Mouse (Mus musculus): ENCODE results near the gene Arl6.

Arl6 gene

GRCm38 (mm10) chr16:59639102-59639691 is at the start of gene Arl6:
Gene Arl6 (minus strand): TSS chr16:59639391.
- peak; percentile 96 for DNase-seq

GRCm38 (mm10) chr16:59685135-59685534 is 45.9 kb upstream of the Arl6 start:
- no peak for DNase-seq

- peak; percentile 75 for DNase-seq
Measured at GRCm38 (mm10) chr16:59683434-59683833, 44.2 kb upstream of the Arl6 start.

GRCm38 (mm10) chr16:59682216-59682891 is 43.2 kb upstream of the Arl6 start:
- DNase-seq = no peak

GRCm38 (mm10) chr16:59666938-59667337 is 27.7 kb upstream of the Arl6 start:
- no peak for DNase-seq

GRCm38 (mm10) chr16:59643766-59644165 is 4.6 kb upstream of the Arl6 start:
- DNase-seq = no peak

GRCm38 (mm10) chr16:59639985-59640384 is 794 bp upstream of the Arl6 start:
- DNase-seq = no peak

- no peak for DNase-seq
Measured at GRCm38 (mm10) chr16:59634598-59634997, 4.6 kb downstream of the Arl6 start.

- no peak for DNase-seq
Measured at GRCm38 (mm10) chr16:59621554-59621953, 17.6 kb downstream of the Arl6 start.

GRCm38 (mm10) chr16:59617167-59617566 is 22.0 kb downstream of the Arl6 start:
- no peak for DNase-seq

- DNase-seq = no peak
Measured at GRCm38 (mm10) chr16:59615675-59616074, 23.5 kb downstream of the Arl6 start.

- no peak for DNase-seq
Measured at GRCm38 (mm10) chr16:59610750-59611149, 28.4 kb downstream of the Arl6 start.

GRCm38 (mm10) chr16:59604078-59604781 is 35.0 kb downstream of the Arl6 start:
- no peak for DNase-seq

GRCm38 (mm10) chr16:59600311-59601251 is 38.6 kb downstream of the Arl6 start, which contains the start of gene Crybg3:
Gene Crybg3 (minus strand): TSS chr16:59600979.
- DNase-seq = peak; percentile 56

GRCm38 (mm10) chr16:59599411-59600265 is 39.6 kb downstream of the Arl6 start:
- no peak for DNase-seq

GRCm38 (mm10) chr16:59598997-59599396 is 40.2 kb downstream of the Arl6 start:
- DNase-seq = no peak

GRCm38 (mm10) chr16:59597256-59597655 is 41.9 kb downstream of the Arl6 start:
- no peak for DNase-seq

GRCm38 (mm10) chr16:59594714-59595113 is 44.5 kb downstream of the Arl6 start:
- no peak for DNase-seq

GRCm38 (mm10) chr16:59590790-59591189 is 48.4 kb downstream of the Arl6 start:
- DNase-seq = no peak

GRCm38 (mm10) chr16:59588351-59589025 is 50.7 kb downstream of the Arl6 start:
- no peak for DNase-seq

- no peak for DNase-seq
Measured at GRCm38 (mm10) chr16:59587816-59588215, 51.4 kb downstream of the Arl6 start.
